Mouse (Mus musculus) stomach, postnatal 0 days (tissue): ENCODE data around the gene Nkx1-2.

Source experiments
- CTCF ChIP-seq: IDR thresholded peaks from 2 replicates; pipeline ENCODE4 v1.5.1; 2016; ENCODE audit warnings: antibody characterized with exemption, low read depth, mild to moderate bottlenecking, moderate library complexity
- EP300 ChIP-seq: optimal IDR thresholded peaks from 2 replicates; pipeline ENCODE3; 2016; ENCODE audit warnings: antibody characterized with exemption

- TF ChIP-seq CTCF: no peak
- TF ChIP-seq EP300: no peak
Measured at GRCm38 (mm10) chr7:132576891-132577290, 22.5 kb downstream of the Nkx1-2 start.
